Mouse (Mus musculus) kidney, embryonic 14.5 days (tissue): ENCODE measurements at regions not wholly inside any gene's neighbourhood (a gene's known extent, or its start where the extent isn't known, plus 50 kb on each side); places are given as distances from the start of the nearest gene placed in this dataset.
A peak's percentile ranks its signal among the peaks of the same experiment; 100 is the strongest.
"Not testable (repeated sequence)": the region's sequence is repeated elsewhere in the genome, so short reads cannot be mapped to it uniquely, and the experiment has no call there.

Experiments used
- ATAC-seq: fragments of 200-750 bp; cut with Nextera tagmentation; 2 replicates; pipeline ENCODE4 v1.8.0; 2017; ENCODE audit warnings: moderate number of reproducible peaks, mild to moderate bottlenecking, moderate TSS enrichment, moderate library complexity; ENCODE audit not compliant: low FRiP score, low TSS enrichment
- H3K27ac ChIP-seq: fragments of 300-500 bp; sonication (generic); 2 replicates; pipeline ENCODE4 v1.5.1; 2014; ENCODE audit warnings: low read depth, mild to moderate bottlenecking, low read length, moderate library complexity, mixed read lengths
- H3K27me3 ChIP-seq: fragments of 300-500 bp; sonication (generic); 2 replicates; pipeline ENCODE4 v1.6.1; 2014; ENCODE audit warnings: mild to moderate bottlenecking, low read length; ENCODE audit not compliant: control insufficient read depth, insufficient read depth
- H3K36me3 ChIP-seq: fragments of 300-500 bp; sonication (generic); 2 replicates; pipeline ENCODE4 v1.6.1; 2014; ENCODE audit warnings: low read length, mixed read lengths; ENCODE audit not compliant: control insufficient read depth, insufficient read depth
- H3K4me1 ChIP-seq: fragments of 300-500 bp; sonication (generic); 2 replicates; pipeline ENCODE4 v1.6.1; 2014; ENCODE audit warnings: low read length, mixed read lengths; ENCODE audit not compliant: control insufficient read depth, insufficient read depth
- H3K4me2 ChIP-seq: fragments of 300-500 bp; sonication (generic); replicated peaks from 2 replicates; pipeline ENCODE4 v1.6.1; 2014; ENCODE audit warnings: low read depth, mild to moderate bottlenecking, low read length
- H3K4me3 ChIP-seq: fragments of 300-500 bp; sonication (generic); 2 replicates; pipeline ENCODE4 v1.5.1; 2014; ENCODE audit warnings: mild to moderate bottlenecking, low read length
- H3K9ac ChIP-seq: fragments of 300-500 bp; sonication (generic); 2 replicates; pipeline ENCODE4 v1.6.1; 2014; ENCODE audit warnings: low read depth, mild to moderate bottlenecking, low read length, moderate library complexity
- H3K9me3 ChIP-seq: fragments of 300-500 bp; sonication (generic); 2 replicates; pipeline ENCODE4 v1.6.1; 2016; ENCODE audit warnings: low read length; ENCODE audit not compliant: control insufficient read depth
- WGBS: fragments of 180-500 bp; shearing (Covaris S2); extraction: QIAGEN DNeasy Blood & Tissue Kit; methylation state at CpG from one replicate; pipeline ENCODE4 v1.1.7; 2014; 5-methylcytosine and 5-hydroxymethylcytosine counted together

GRCm38 (mm10) chr15:41973263-41973662, 1839.1 kb downstream of the 9330182O14Rik start:
- no peaks in the 10 kb centered on the region for H3K27me3 ChIP-seq
- H3K4me1 ChIP-seq = no peaks in the 10 kb centered on the region
- ATAC-seq = 0 out of 2 replicates have a peak, but pooled peaks have one; percentile 64
- no peaks in the 10 kb centered on the region for H3K36me3 ChIP-seq
- WGBS = 3% methylated on average over 8 of the region's 8 CpGs
- H3K9ac ChIP-seq = no peak overlapping the region
- H3K4me2 ChIP-seq = no peak overlapping the region
- no peak overlapping the region for H3K27ac ChIP-seq
- no peak overlapping the region for H3K4me3 ChIP-seq
- H3K9me3 ChIP-seq = no peaks in the 10 kb centered on the region

- H3K4me1 ChIP-seq = no peaks in the 10 kb centered on the region
- WGBS = 93% methylated on average over 2 of the region's 2 CpGs
- H3K9ac ChIP-seq = no peak overlapping the region
- H3K4me2 ChIP-seq = no peak overlapping the region
- H3K27ac ChIP-seq = no peak overlapping the region
- no peaks in the 10 kb centered on the region for H3K9me3 ChIP-seq
- no peaks in the 10 kb centered on the region for H3K27me3 ChIP-seq
- no peaks in the 10 kb centered on the region for H3K36me3 ChIP-seq
- H3K4me3 ChIP-seq = no peak overlapping the region
- ATAC-seq = no peak
Measured at GRCm38 (mm10) chr15:41977196-41977595, 1843.0 kb downstream of the 9330182O14Rik start.

- Histone ChIP-seq H3K4me1 (no peaks in the 10 kb centered on the region), H3K9ac (no peak overlapping the region), H3K4me2 (no peak overlapping the region), H3K9me3 (no peaks in the 10 kb centered on the region), H3K27ac (no peak overlapping the region), H3K27me3 (no peaks in the 10 kb centered on the region), H3K36me3 (no peaks in the 10 kb centered on the region), H3K4me3 (no peak overlapping the region)
- no peak for ATAC-seq
- 92% methylated on average over 12 of the region's 12 CpGs for WGBS
Measured at GRCm38 (mm10) chr15:41977649-41978231, 1843.6 kb downstream of the 9330182O14Rik start.

- Histone ChIP-seq H3K27ac (no peak overlapping the region), H3K4me2 (no peak overlapping the region), H3K4me1 (no peaks in the 10 kb centered on the region), H3K36me3 (no peaks in the 10 kb centered on the region), H3K27me3 (no peaks in the 10 kb centered on the region), H3K9me3 (no peaks in the 10 kb centered on the region), H3K4me3 (no peak overlapping the region), H3K9ac (no peak overlapping the region)
- 89% methylated on average over 6 of the region's 6 CpGs for WGBS
- no peak for ATAC-seq
Measured at GRCm38 (mm10) chr15:41983261-41983660, 1849.1 kb downstream of the 9330182O14Rik start.

GRCm38 (mm10) chr15:41984267-41984666, 1850.1 kb downstream of the 9330182O14Rik start:
- Histone ChIP-seq H3K4me1 (no peaks in the 10 kb centered on the region), H3K4me2 (no peak overlapping the region), H3K27me3 (no peaks in the 10 kb centered on the region), H3K36me3 (no peaks in the 10 kb centered on the region), H3K27ac (no peak overlapping the region), H3K9me3 (no peaks in the 10 kb centered on the region), H3K4me3 (no peak overlapping the region), H3K9ac (no peak overlapping the region)
- no peak for ATAC-seq
- 91% methylated on average over 4 of the region's 4 CpGs for WGBS

GRCm38 (mm10) chr15:41986264-41986663, 1852.1 kb downstream of the 9330182O14Rik start:
- Histone ChIP-seq H3K4me2 (no peak overlapping the region), H3K9me3 (no peaks in the 10 kb centered on the region), H3K27ac (no peak overlapping the region), H3K4me1 (no peaks in the 10 kb centered on the region), H3K4me3 (no peak overlapping the region), H3K36me3 (no peaks in the 10 kb centered on the region), H3K9ac (no peak overlapping the region), H3K27me3 (no peaks in the 10 kb centered on the region)
- WGBS = 85% methylated on average over 3 of the region's 3 CpGs
- ATAC-seq = no peak

GRCm38 (mm10) chr15:41989065-41989464, 1854.9 kb downstream of the 9330182O14Rik start:
- Histone ChIP-seq H3K27ac (no peak overlapping the region), H3K4me1 (no peaks in the 10 kb centered on the region), H3K9ac (no peak overlapping the region), H3K4me3 (no peak overlapping the region), H3K4me2 (no peak overlapping the region), H3K27me3 (no peaks in the 10 kb centered on the region), H3K9me3 (no peaks in the 10 kb centered on the region), H3K36me3 (no peaks in the 10 kb centered on the region)
- WGBS = 45% methylated on average over 2 of the region's 2 CpGs
- peak; percentile 52; the same call in 1 of the 2 replicates for ATAC-seq

- Histone ChIP-seq H3K27me3 (no peaks in the 10 kb centered on the region), H3K9me3 (no peaks in the 10 kb centered on the region), H3K27ac (no peak overlapping the region), H3K9ac (no peak overlapping the region), H3K4me2 (no peak overlapping the region), H3K36me3 (no peaks in the 10 kb centered on the region), H3K4me3 (no peak overlapping the region), H3K4me1 (no peaks in the 10 kb centered on the region)
- ATAC-seq = no peak
Measured at GRCm38 (mm10) chr15:41991816-41992215, 1857.7 kb downstream of the 9330182O14Rik start.

GRCm38 (mm10) chr15:42032286-42032685, 1898.1 kb downstream of the 9330182O14Rik start:
- H3K27ac ChIP-seq, H3K27me3 ChIP-seq, H3K9ac ChIP-seq, H3K4me1 ChIP-seq, ATAC-seq, H3K36me3 ChIP-seq, H3K9me3 ChIP-seq, H3K4me2 ChIP-seq, H3K4me3 ChIP-seq: not testable (repeated sequence)
- 93% methylated on average over 12 of the region's 12 CpGs for WGBS
